Mouse (Mus musculus) activated CD4-positive, CD25-positive, alpha-beta regulatory T cell (primary cell): Measurements from ENCODE around the gene Sox14. TPM values are rescaled to one million over a fixed set of nuclear protein-coding genes. Genes with fewer than 3 reads are reported as not detected.

Experiments
- polyA plus RNA-seq, 2 experiments: library from polyadenylated mRNA; unstranded; fragments of 100-300 nt; shearing (Covaris generic); gene quantifications; one replicate each; pipeline ENCODE4 v1.2.1; 2017

Gene Sox14
- polyA plus RNA-seq: not detected

DNA sequence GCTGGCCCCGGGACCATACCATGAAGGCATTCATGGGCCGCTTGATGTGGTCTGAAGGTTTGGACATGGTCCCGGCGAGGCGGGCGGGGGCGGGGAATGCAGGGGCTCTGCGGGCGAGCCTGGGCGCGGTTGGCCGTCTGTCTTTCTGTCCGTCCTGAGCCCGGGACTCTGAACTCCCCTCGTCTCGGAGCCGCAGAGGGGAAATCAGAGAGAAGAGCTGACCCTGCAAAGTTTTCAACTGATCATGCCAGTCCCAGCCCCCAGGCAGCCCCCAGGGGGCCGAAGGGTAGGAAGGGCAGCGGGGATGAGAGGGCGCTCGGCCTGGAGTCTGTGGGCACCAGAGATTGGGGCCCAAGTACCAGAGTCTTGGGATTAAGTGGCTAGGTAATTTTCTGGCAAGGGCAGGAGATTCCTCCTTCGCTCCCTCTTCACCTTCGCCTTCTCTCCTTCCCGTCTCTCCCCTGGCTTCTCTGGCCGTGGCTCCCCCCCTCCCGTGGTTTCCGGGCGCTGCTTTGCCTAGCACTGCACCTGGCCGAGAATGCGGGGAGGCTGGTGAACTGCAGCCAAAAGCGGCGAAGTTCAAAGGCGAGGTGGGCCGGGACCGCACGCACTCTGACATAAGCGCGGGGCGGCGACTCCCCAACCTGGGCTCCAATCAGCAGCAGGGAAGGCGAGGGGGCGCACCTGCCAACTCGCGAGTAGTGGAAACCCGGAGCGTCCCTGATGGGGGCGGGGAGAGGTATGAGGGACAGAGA is at the start of gene Sox14:
Gene Sox14 (minus strand): TSS at position 553 of the 755 bp plus-strand sequence.

Other genes starting within 250 kb of the Sox14 start
- gene Dzip1l, start 246.7 kb downstream of the Sox14 start, polyA plus RNA-seq: under 1 TPM in 1 of 2 experiments, not detected in 1; 0.27 TPM
- gene Cldn18, start 158.9 kb downstream of the Sox14 start, polyA plus RNA-seq: not detected